Mouse (Mus musculus) liver, embryonic 15.5 days (tissue): ENCODE measurements around the gene Nfib. TPM values are rescaled to one million over a fixed set of nuclear protein-coding genes. Genes with fewer than 3 reads are reported as not detected.
"Not testable (repeated sequence)": the region's sequence is repeated elsewhere in the genome, so short reads cannot be mapped to it uniquely, and the experiment has no call there.

Experiments used
- ATAC-seq: fragments of 200-750 bp; cut with Nextera tagmentation; 2 replicates; pipeline ENCODE4 v1.8.0; 2017; ENCODE audit warnings: moderate number of reproducible peaks, mild to moderate bottlenecking, moderate library complexity; ENCODE audit not compliant: insufficient read depth
- H3K27ac ChIP-seq: fragments of 300-500 bp; sonication (generic); replicated peaks from 2 replicates; pipeline ENCODE4 v1.5.1; 2015; ENCODE audit warnings: mild to moderate bottlenecking, inconsistent platforms
- H3K27me3 ChIP-seq: fragments of 300-500 bp; sonication (generic); 2 replicates; pipeline ENCODE4 v1.6.1; 2015; ENCODE audit warnings: mild to moderate bottlenecking, inconsistent platforms
- H3K36me3 ChIP-seq: fragments of 300-500 bp; sonication (generic); replicated peaks from 2 replicates; pipeline ENCODE4 v1.6.1; 2015; ENCODE audit warnings: moderate library complexity, mild to moderate bottlenecking, inconsistent platforms
- H3K4me1 ChIP-seq: fragments of 300-500 bp; sonication (generic); replicated peaks from 2 replicates; pipeline ENCODE4 v1.6.1; 2015; ENCODE audit warnings: inconsistent platforms
- H3K4me2 ChIP-seq: fragments of 300-500 bp; sonication (generic); 2 replicates; pipeline ENCODE4 v1.6.1; 2015; ENCODE audit warnings: moderate library complexity, mild to moderate bottlenecking, inconsistent platforms
- H3K4me3 ChIP-seq: fragments of 300-500 bp; sonication (generic); replicated peaks from 2 replicates; pipeline ENCODE4 v1.5.1; 2015; ENCODE audit warnings: mild to moderate bottlenecking, inconsistent platforms
- H3K9ac ChIP-seq: fragments of 300-500 bp; sonication (generic); 2 replicates; pipeline ENCODE4 v1.6.1; 2015; ENCODE audit warnings: moderate library complexity, mild to moderate bottlenecking, inconsistent platforms
- H3K9me3 ChIP-seq: fragments of 300-500 bp; sonication (generic); replicated peaks from 2 replicates; pipeline ENCODE4 v1.6.1; 2016; ENCODE audit warnings: inconsistent platforms
- WGBS: fragments of 180-500 bp; shearing (Covaris S2); methylation state at CpG from one replicate; pipeline ENCODE4 v1.1.7; 2015; ENCODE audit warnings: mixed read lengths; ENCODE audit not compliant: insufficient replicate concordance; 5-methylcytosine and 5-hydroxymethylcytosine counted together
- polyA plus RNA-seq: library from polyadenylated mRNA; unstranded; fragments of >200 nt; fragmentation: Nextera tagmentation; extraction: Ambion mirVana; gene quantifications from 2 replicates; pipeline ENCODE4 v1.2.1, GENCODE M21; 2015

The Nfib gene
- polyA plus RNA-seq, 1 experiment from 2014 or later, result 4.7 TPM

DNA sequence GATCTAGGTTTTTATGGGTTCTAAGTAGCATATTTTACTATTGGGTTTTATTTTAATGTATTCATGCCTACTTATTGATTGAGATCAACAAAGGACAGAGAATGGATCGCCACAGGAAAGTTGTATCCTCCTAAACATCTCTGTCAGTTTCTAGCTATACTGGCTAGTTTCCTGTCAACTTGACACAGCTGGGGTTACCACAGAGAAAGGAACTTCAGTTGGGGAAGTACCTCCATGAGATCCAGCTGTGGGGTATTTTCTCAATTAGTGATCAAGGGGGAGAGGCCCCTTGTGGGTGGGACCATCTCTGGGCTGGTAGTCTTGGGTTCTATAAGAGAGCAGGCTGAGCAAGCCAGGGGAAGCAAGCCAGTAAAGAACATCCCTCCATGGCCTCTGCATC is 447.0 kb downstream of the Nfib start:
- 49% methylated on average over 1 of the region's 1 CpGs for WGBS
- H3K27ac ChIP-seq, H3K4me3 ChIP-seq, H3K9me3 ChIP-seq, H3K36me3 ChIP-seq, H3K4me2 ChIP-seq, ATAC-seq, H3K27me3 ChIP-seq, H3K4me1 ChIP-seq, H3K9ac ChIP-seq: not testable (repeated sequence)

GRCm38 (mm10) chr4:82252054-82252453 is 453.5 kb downstream of the Nfib start:
- 78% methylated on average over 8 of the region's 8 CpGs for WGBS
- no peak overlapping the region for H3K4me2 ChIP-seq
- H3K9ac ChIP-seq, result no peak overlapping the region
- H3K9me3 ChIP-seq, result no peaks in the 10 kb centered on the region
- no peaks in the 10 kb centered on the region for H3K4me1 ChIP-seq
- no peak for ATAC-seq
- H3K36me3 ChIP-seq, result no peaks in the 10 kb centered on the region
- no peaks in the 10 kb centered on the region for H3K27me3 ChIP-seq
- no peak overlapping the region for H3K4me3 ChIP-seq
- H3K27ac ChIP-seq, result no peak overlapping the region

DNA sequence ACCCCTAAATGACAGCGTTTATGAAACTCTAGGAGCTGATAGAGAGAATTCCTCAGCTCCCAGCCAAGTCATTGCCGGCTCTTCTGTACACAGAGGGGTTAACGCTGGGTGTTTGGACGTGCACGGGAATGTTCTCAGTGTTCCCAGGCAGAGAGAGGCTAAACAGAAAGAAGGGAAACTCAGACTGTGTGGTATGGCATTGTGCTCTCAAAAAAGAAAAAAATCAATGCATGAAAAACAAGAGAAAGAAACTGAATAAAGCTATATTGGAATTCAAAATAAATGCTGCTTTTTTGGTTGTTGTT is 455.2 kb downstream of the Nfib start:
- 39% methylated on average over 5 of the region's 5 CpGs for WGBS

DNA sequence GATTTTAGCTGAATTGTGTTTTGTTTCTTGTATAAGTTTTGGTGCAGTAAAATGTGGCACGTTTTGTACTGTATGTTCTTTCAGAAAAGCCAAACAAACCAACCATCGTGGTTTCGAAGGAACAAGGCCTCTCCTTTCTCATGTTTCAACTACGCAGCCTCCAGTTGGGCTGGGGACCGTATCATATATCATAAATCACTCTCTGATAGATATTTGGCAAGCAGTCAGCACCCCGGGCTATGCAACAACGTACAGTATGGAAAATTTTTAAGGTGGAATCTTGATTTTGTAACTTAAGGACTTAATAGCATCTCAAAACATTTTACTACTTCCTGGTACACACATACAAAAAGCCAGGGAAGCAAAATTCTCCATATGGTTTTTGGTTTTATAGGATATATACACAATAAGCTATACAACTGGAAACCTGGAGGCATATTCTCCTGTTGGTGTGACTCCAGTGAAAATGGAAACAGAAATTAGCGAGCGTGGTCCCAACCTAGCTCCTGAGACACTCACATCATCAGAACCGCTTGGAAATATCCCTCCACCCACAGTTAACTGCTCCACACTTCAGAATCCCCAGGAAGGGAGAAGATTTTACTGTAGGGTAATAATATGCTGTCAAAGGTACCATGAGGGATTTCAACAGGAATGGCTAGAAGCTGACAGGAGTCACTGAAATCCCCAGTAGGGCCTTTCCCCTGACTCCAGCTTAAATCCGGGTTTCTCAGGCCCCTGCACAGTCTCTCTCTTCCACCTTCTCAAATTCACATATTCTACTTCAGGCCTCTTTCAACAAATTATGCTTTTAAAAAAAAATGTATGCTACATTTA is 455.8 kb downstream of the Nfib start:
- WGBS, result 59% methylated on average over 11 of the region's 11 CpGs
- no peak overlapping the region for H3K4me2 ChIP-seq
- ATAC-seq, result no peak

More for the DNA sequence above, 455.2 kb downstream of the Nfib start:
- H3K27me3 ChIP-seq, result no peaks in the 10 kb centered on the region
- no peaks in the 10 kb centered on the region for H3K9me3 ChIP-seq
- H3K36me3 ChIP-seq, result no peaks in the 10 kb centered on the region
- H3K4me2 ChIP-seq, result no peak overlapping the region
- no peak overlapping the region for H3K4me3 ChIP-seq
- no peak for ATAC-seq
- H3K9ac ChIP-seq, result no peak overlapping the region
- H3K27ac ChIP-seq, result no peak overlapping the region
- no peaks in the 10 kb centered on the region for H3K4me1 ChIP-seq

DNA sequence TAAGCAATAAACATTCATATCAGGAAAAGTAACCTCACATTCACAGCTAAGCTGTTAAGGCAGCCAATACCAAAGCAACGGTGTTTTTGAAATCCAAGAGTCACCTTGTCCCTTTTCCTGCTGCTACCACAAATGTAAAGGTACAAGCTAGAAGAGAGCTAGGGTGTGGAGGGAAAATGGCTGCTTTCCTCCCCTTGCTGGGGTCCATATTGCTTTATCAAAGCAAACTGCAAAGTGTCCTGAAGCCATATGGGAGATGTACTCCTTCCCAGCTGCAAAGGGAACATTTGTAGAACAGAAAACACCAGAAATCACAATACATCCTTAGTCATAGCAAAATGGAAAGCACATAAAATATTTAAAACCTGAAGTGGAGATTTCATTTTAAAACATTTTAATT is 456.6 kb downstream of the Nfib start:
- Histone ChIP-seq H3K9ac (no peak overlapping the region), H3K4me1 (no peaks in the 10 kb centered on the region), H3K36me3 (no peaks in the 10 kb centered on the region), H3K4me2 (no peak overlapping the region), H3K27ac (no peak overlapping the region), H3K9me3 (no peaks in the 10 kb centered on the region), H3K4me3 (no peak overlapping the region), H3K27me3 (no peaks in the 10 kb centered on the region)
- WGBS, result 75% methylated on average over 1 of the region's 1 CpGs
- ATAC-seq, result no peak

More for the DNA sequence above, 455.8 kb downstream of the Nfib start:
- no peak overlapping the region for H3K9ac ChIP-seq
- H3K36me3 ChIP-seq, result no peaks in the 10 kb centered on the region
- no peak overlapping the region for H3K27ac ChIP-seq
- H3K4me1 ChIP-seq, result no peaks in the 10 kb centered on the region
- H3K4me3 ChIP-seq, result no peak overlapping the region
- no peaks in the 10 kb centered on the region for H3K9me3 ChIP-seq
- no peaks in the 10 kb centered on the region for H3K27me3 ChIP-seq

DNA sequence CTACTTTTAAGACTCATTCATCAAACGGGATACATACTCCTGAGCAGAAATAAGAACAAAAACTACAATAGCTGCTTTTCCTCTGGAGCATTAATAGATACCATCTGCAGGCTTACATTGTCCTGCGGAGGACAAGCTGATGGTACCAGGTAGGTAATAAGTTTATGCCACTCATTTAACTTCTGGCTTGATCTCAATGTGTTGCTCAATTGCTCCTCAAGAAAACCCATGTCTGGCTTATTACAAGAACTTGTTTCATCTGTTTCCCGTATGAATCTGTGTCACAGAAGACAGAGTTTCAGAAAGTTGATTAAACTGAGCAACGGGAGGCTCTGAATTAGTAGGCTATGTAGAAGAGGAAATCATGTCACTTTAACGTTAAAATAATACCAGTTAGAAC is 457.5 kb downstream of the Nfib start:
- Histone ChIP-seq H3K9me3 (no peaks in the 10 kb centered on the region), H3K4me2 (no peak overlapping the region), H3K27me3 (no peaks in the 10 kb centered on the region), H3K36me3 (no peaks in the 10 kb centered on the region), H3K27ac (no peak overlapping the region), H3K4me1 (no peaks in the 10 kb centered on the region), H3K4me3 (no peak overlapping the region), H3K9ac (no peak overlapping the region)
- 62% methylated on average over 5 of the region's 5 CpGs for WGBS
- ATAC-seq, result no peak

DNA sequence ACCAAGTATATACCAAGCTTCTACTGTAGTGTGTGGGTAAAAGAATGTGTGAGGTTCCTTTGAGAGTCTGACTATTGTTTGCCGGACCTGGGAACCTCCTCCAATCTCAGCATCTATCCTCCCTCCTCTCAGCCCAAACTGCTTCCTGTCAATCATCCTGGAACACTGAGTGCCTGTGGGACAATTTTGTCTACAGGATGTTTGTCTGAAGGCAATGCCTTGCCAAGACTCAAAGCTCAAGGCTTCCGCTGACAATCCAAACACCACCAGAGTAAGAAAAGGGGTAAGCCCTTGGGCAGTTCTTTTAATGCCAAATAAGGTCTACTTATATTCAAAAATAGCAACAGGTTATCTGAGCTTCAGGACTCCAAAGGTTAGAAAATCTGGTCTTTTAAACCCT is 459.3 kb downstream of the Nfib start:
- no peaks in the 10 kb centered on the region for H3K27me3 ChIP-seq
- no peak for ATAC-seq
- H3K4me3 ChIP-seq, result no peak overlapping the region
- H3K4me1 ChIP-seq, result no peaks in the 10 kb centered on the region
- H3K36me3 ChIP-seq, result no peaks in the 10 kb centered on the region
- no peak overlapping the region for H3K4me2 ChIP-seq
- H3K9ac ChIP-seq, result no peak overlapping the region
- 52% methylated on average over 2 of the region's 2 CpGs for WGBS
- H3K27ac ChIP-seq, result no peak overlapping the region
- H3K9me3 ChIP-seq, result no peaks in the 10 kb centered on the region

Other genes with a start within 250 kb of the Nfib start
- 2.3 and 2.7 TPM in 2 replicates for gene Zdhhc21, start 154.2 kb upstream of the Nfib start, polyA plus RNA-seq
- not detected in 2 replicates for gene Cer1, start 179.4 kb upstream of the Nfib start, polyA plus RNA-seq